Mouse (Mus musculus): Measurements from ENCODE around the gene Il17re.

- peak; percentile 48 for TF ChIP-seq CTCF (IDR thresholded peaks at IDR 0.05)
- no peak for TF ChIP-seq POLR2A (IDR thresholded peaks at IDR 0.05; ENCODE audit: insufficient read depth, low read depth, low read length)
Measured at GRCm38 (mm10) chr6:113424187-113424586, 34.1 kb upstream of the Il17re start.

Data from heart, adult 2 months (tissue).